Mouse (Mus musculus) adrenal gland, adult 8-10 months (tissue): ENCODE measurements around the gene Efcab12. TPM values are rescaled to one million over a fixed set of nuclear protein-coding genes. Genes with fewer than 3 reads are reported as not detected.
A peak's percentile ranks its signal among the peaks of the same experiment; 100 is the strongest.

Experiments used
- DNase-seq: peaks from one replicate; pipeline ENCODE4 v3.0.0; 2022
- microRNA-seq, 2 experiments: library from miRNA; unstranded; fragments of <30 nt; microRNA quantifications; one replicate each; pipeline ENCODE4 v1.2.0; 2022
- total RNA-seq, 4 experiments: library from RNA; stranded (reverse); gene quantifications; 2 replicates each; pipeline ENCODE4 v1.2.4; 2022

Gene Efcab12
- total RNA-seq, 4 experiments from 2014 or later, result 0.84 to 2.0 (median 1.1) TPM

- DNase-seq, result no peak
Measured at GRCm38 (mm10) chr6:115791842-115792686, 46.1 kb downstream of the Efcab12 start.

GRCm38 (mm10) chr6:115791016-115791415 is 47.2 kb downstream of the Efcab12 start:
- DNase-seq, result no peak

GRCm38 (mm10) chr6:115782781-115783180 is 55.4 kb downstream of the Efcab12 start:
- DNase-seq, result peak; percentile 74

GRCm38 (mm10) chr6:115776363-115776762 is 61.8 kb downstream of the Efcab12 start:
- DNase-seq, result no peak

- no peak for DNase-seq
Measured at GRCm38 (mm10) chr6:115775838-115776237, 62.4 kb downstream of the Efcab12 start.

GRCm38 (mm10) chr6:115774501-115774921 is 63.7 kb downstream of the Efcab12 start, which contains the start of gene Cand2:
Gene Cand2 (plus strand): TSS chr6:115774538.
- DNase-seq, result no peak

GRCm38 (mm10) chr6:115773966-115774413 is 64.2 kb downstream of the Efcab12 start:
- DNase-seq, result no peak

- no peak for DNase-seq
Measured at GRCm38 (mm10) chr6:115772604-115773003, 65.6 kb downstream of the Efcab12 start.

GRCm38 (mm10) chr6:115772201-115772600 is 66.0 kb downstream of the Efcab12 start:
- DNase-seq, result no peak

- DNase-seq, result no peak
Measured at GRCm38 (mm10) chr6:115770852-115771251, 67.4 kb downstream of the Efcab12 start.

GRCm38 (mm10) chr6:115770059-115770670 is 68.0 kb downstream of the Efcab12 start:
- no peak for DNase-seq

GRCm38 (mm10) chr6:115768207-115768606 is 70.0 kb downstream of the Efcab12 start:
- DNase-seq, result no peak

- no peak for DNase-seq
Measured at GRCm38 (mm10) chr6:115767357-115767756, 70.9 kb downstream of the Efcab12 start.

- DNase-seq, result peak; percentile 35
Measured at GRCm38 (mm10) chr6:115764179-115764578, 74.0 kb downstream of the Efcab12 start.

- no peak for DNase-seq
Measured at GRCm38 (mm10) chr6:115761995-115762756, 76.0 kb downstream of the Efcab12 start, which contains the start of gene Tmem40. Gene Tmem40 (minus strand): TSS chr6:115762410.

GRCm38 (mm10) chr6:115760982-115761381 is 77.2 kb downstream of the Efcab12 start:
- DNase-seq, result no peak

Small RNA genes lying within 50 kb of the gene (microRNA-seq; reads per million reads assigned to microRNA genes)
- 0 reads per million in 2 experiments for gene Mir7660

Other genes starting within 250 kb of the Efcab12 start
- gene Mkrn2os, start 245.8 kb downstream of the Efcab12 start, total RNA-seq, result not detected
- gene Mkrn2, start 236.5 kb downstream of the Efcab12 start, total RNA-seq, result 10 to 100 TPM; 37.8 to 44.7 (median 42.6) TPM
- 100 to 1,000 TPM in 2 of 4 experiments, 10 to 100 TPM in 2; 88.8 to 113 (median 97.7) TPM for gene Raf1, start 161.8 kb downstream of the Efcab12 start, total RNA-seq
- not detected for gene Tmem40, start 76.0 kb downstream of the Efcab12 start, total RNA-seq
- gene Cand2, start 63.9 kb downstream of the Efcab12 start, total RNA-seq, result 10 to 100 TPM; 16.1 to 22.6 (median 18.0) TPM
- 1,000 to 10,000 TPM in 3 of 4 experiments, 100 to 1,000 TPM in 1; 999 to 1,169 (median 1,094) TPM for gene Rpl32, start 29.7 kb downstream of the Efcab12 start, total RNA-seq
- 1 to 10 TPM; 3.3 to 5.5 (median 3.9) TPM for gene Mbd4, start 15.0 kb upstream of the Efcab12 start, total RNA-seq
- 10 to 100 TPM; 17.2 to 29.9 (median 21.9) TPM for gene Ift122, start 15.1 kb upstream of the Efcab12 start, total RNA-seq
- 1 to 10 TPM in 3 of 4 experiments, under 1 TPM in 1; 0.52 to 1.9 (median 1.2) TPM for gene Rho, start 93.3 kb upstream of the Efcab12 start, total RNA-seq
- under 1 TPM in 1 of 4 experiments, not detected in 3; 0.40 TPM for gene H1foo, start 106.5 kb upstream of the Efcab12 start, total RNA-seq
- 100 to 1,000 TPM; 176 to 243 (median 208) TPM for gene Plxnd1, start 156.6 kb upstream of the Efcab12 start, total RNA-seq